Mouse (Mus musculus) urinary bladder, adult 18-20 months (tissue): ENCODE data around the gene Ankrd28.
"Not testable (repeated sequence)": the region's sequence is repeated elsewhere in the genome, so short reads cannot be mapped to it uniquely, and the experiment has no call there.

Source experiments
- DNase-seq, 2 experiments: peaks; one replicate each; pipeline ENCODE4 v3.0.0; 2022; ENCODE audit warnings: low spot score in 2 of 2, mixed read lengths in 2 of 2

The Ankrd28 gene

GRCm38 (mm10) chr14:31830571-31831369, at the start of gene Ankrd28:
TSS of gene Ankrd28 (minus strand) at chr14:31830651.
- peak; percentile 80 to 90 for DNase-seq

GRCm38 (mm10) chr14:31879456-31879855, 49.0 kb upstream of the Ankrd28 start:
- no peak for DNase-seq

GRCm38 (mm10) chr14:31872130-31872529, 41.7 kb upstream of the Ankrd28 start:
- DNase-seq = no peak

GRCm38 (mm10) chr14:31870436-31870835, 40.0 kb upstream of the Ankrd28 start:
- no peak for DNase-seq

GRCm38 (mm10) chr14:31868591-31868990, 38.1 kb upstream of the Ankrd28 start:
- DNase-seq = no peak

GRCm38 (mm10) chr14:31866366-31866765, 35.9 kb upstream of the Ankrd28 start:
- not testable (repeated sequence) for DNase-seq

- no peak for DNase-seq
Observed at GRCm38 (mm10) chr14:31858679-31859078, 28.2 kb upstream of the Ankrd28 start.

GRCm38 (mm10) chr14:31857096-31857975, 26.9 kb upstream of the Ankrd28 start:
- no peak for DNase-seq

- DNase-seq = no peak
Observed at GRCm38 (mm10) chr14:31856007-31856406, 25.6 kb upstream of the Ankrd28 start.

- no peak for DNase-seq
Observed at GRCm38 (mm10) chr14:31854667-31855066, 24.2 kb upstream of the Ankrd28 start.

- DNase-seq = no peak
Observed at GRCm38 (mm10) chr14:31843571-31843970, 13.1 kb upstream of the Ankrd28 start.

- DNase-seq = no peak
Observed at GRCm38 (mm10) chr14:31832022-31832421, 1.6 kb upstream of the Ankrd28 start.

GRCm38 (mm10) chr14:31831370-31831712, 890 bp upstream of the Ankrd28 start:
- DNase-seq = peak in 1 of 2 experiments; percentile 4

GRCm38 (mm10) chr14:31829761-31830562, 489 bp downstream of the Ankrd28 start:
- peak; percentile 27 to 67 for DNase-seq

- no peak for DNase-seq
Observed at GRCm38 (mm10) chr14:31827221-31827620, 3.2 kb downstream of the Ankrd28 start.

- no peak for DNase-seq
Observed at GRCm38 (mm10) chr14:31809942-31810341, 20.5 kb downstream of the Ankrd28 start.

- no peak for DNase-seq
Observed at GRCm38 (mm10) chr14:31803791-31804190, 26.7 kb downstream of the Ankrd28 start.

GRCm38 (mm10) chr14:31800976-31801375, 29.5 kb downstream of the Ankrd28 start:
- no peak for DNase-seq

GRCm38 (mm10) chr14:31800446-31800845, 30.0 kb downstream of the Ankrd28 start:
- no peak for DNase-seq

- no peak for DNase-seq
Observed at GRCm38 (mm10) chr14:31798937-31799336, 31.5 kb downstream of the Ankrd28 start.

- no peak for DNase-seq
Observed at GRCm38 (mm10) chr14:31795535-31795934, 34.9 kb downstream of the Ankrd28 start.

- no peak for DNase-seq
Observed at GRCm38 (mm10) chr14:31794776-31795126, 35.7 kb downstream of the Ankrd28 start.
